Mouse (Mus musculus) erythroblast, embryonic 14.5 days (primary cell): ENCODE results near the gene Maml3.

Experiments
- GATA1 ChIP-seq: IDR thresholded peaks from 2 replicates; pipeline ENCODE4 v1.6.1; 2012; ENCODE audit warnings: low read length, inconsistent platforms, mixed read lengths
- TAL1 ChIP-seq: IDR thresholded peaks from 3 replicates; pipeline ENCODE4 v1.6.1; 2012; ENCODE audit warnings: low read length, inconsistent platforms, mixed read lengths

- TF ChIP-seq GATA1 (no peak), TAL1 (no peak)
Observed at GRCm38 (mm10) chr3:51969451-51969850, 135.4 kb downstream of the Maml3 start.
